Mouse (Mus musculus) forebrain, embryonic 16.5 days (tissue): Measurements from ENCODE around the gene Cpsf2. TPM values are rescaled to one million over a fixed set of nuclear protein-coding genes. Genes with fewer than 3 reads are reported as not detected.
"Not testable (repeated sequence)": the region's sequence is repeated elsewhere in the genome, so short reads cannot be mapped to it uniquely, and the experiment has no call there.

Source experiments
- ATAC-seq: fragments of 200-750 bp; cut with Nextera tagmentation; 2 replicates; pipeline ENCODE4 v1.8.0; 2017; ENCODE audit warnings: mild to moderate bottlenecking, moderate library complexity
- H3K27ac ChIP-seq: fragments of 300-500 bp; sonication (generic); 2 replicates; pipeline ENCODE4 v1.5.1; 2014; ENCODE audit warnings: low read length, control low read depth
- H3K27me3 ChIP-seq: fragments of 300-500 bp; sonication (generic); replicated peaks from 2 replicates; pipeline ENCODE4 v1.6.1; 2014; ENCODE audit warnings: low read length; ENCODE audit not compliant: control insufficient read depth, insufficient read depth
- H3K36me3 ChIP-seq: fragments of 300-500 bp; sonication (generic); 2 replicates; pipeline ENCODE4 v1.6.1; 2014; ENCODE audit not compliant: control insufficient read depth, insufficient read depth
- H3K4me1 ChIP-seq: fragments of 300-500 bp; sonication (generic); replicated peaks from 2 replicates; pipeline ENCODE4 v1.6.1; 2014; ENCODE audit warnings: low read length; ENCODE audit not compliant: control insufficient read depth, insufficient read depth
- H3K4me2 ChIP-seq: fragments of 300-500 bp; sonication (generic); 2 replicates; pipeline ENCODE4 v1.6.1; 2014; ENCODE audit warnings: mild to moderate bottlenecking, low read length, control low read depth
- H3K4me3 ChIP-seq: fragments of 300-500 bp; sonication (generic); replicated peaks from 2 replicates; pipeline ENCODE4 v1.5.1; 2014; ENCODE audit warnings: mild to moderate bottlenecking, low read length, control low read depth
- H3K9ac ChIP-seq: fragments of 300-500 bp; sonication (generic); replicated peaks from 2 replicates; pipeline ENCODE4 v1.6.1; 2014; ENCODE audit warnings: low read depth, low read length, control low read depth
- H3K9me3 ChIP-seq: fragments of 300-500 bp; sonication (generic); 2 replicates; pipeline ENCODE4 v1.6.1; 2016; ENCODE audit warnings: low read length; ENCODE audit not compliant: control insufficient read depth
- WGBS: fragments of 180-500 bp; shearing (Covaris S2); extraction: QIAGEN DNeasy Blood & Tissue Kit; methylation state at CpG from one replicate; pipeline ENCODE4 v1.1.7; 2014; 5-methylcytosine and 5-hydroxymethylcytosine counted together
- polyA plus RNA-seq: library from polyadenylated mRNA; unstranded; fragments of >200 nt; fragmentation: Nextera tagmentation; extraction: Ambion mirVana; gene quantifications from 2 replicates; pipeline ENCODE4 v1.2.1, GENCODE M21; 2015

The Cpsf2 gene
- polyA plus RNA-seq = 32.4 and 38.0 TPM in 2 replicates

DNA sequence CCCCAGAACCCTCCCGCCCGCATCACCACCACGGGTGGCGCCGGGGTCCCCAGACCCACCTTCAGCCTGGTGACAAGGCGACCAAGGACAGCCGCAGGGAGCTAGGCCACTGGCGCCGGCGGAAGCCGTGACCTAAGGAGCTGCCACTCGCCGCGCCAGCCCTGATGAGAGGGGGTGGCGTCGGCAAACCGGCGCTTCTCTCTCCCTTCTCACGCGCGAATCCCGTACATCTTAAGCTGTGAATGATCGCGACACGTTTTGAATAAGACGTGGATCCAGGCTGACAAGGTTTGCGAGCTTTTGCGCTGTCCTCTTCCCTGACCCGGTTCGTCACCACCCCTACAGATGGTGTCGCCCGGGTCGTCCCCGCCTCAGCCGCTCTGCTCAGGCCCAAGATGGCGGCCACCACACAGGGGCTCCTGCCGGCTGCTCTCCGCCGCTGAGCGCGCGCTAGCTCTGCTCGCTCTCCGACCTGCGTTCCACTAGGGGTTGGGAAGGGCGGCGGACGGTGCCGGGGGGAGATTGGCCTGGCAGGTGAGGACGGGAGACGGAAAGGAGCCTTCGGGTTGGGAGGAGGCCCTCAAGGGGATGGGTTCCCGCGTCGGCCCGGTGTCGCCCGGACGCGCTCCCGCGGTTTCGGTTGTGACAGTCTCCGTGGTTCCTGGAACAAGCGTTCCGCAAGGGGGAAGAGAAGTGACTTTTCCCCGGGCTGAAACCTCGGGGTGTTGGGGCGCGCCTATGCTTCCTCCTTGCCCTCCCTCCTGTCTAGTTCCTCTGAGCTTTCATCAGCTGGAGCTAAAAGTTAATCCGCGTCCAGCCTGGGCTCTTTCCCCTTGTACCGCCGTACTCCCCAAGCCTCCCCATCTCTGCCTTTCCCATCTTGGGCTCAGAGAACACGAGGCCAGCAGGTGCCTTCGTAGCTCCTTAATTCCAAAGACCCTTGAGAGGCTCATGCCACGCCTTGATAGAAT lies at the start of gene Cpsf2:
Gene Cpsf2 (plus strand): TSS at position 388 of the 971 bp plus-strand sequence.
- peaks cover 21% of the 10 kb centered on the region for H3K4me1 ChIP-seq
- H3K9ac ChIP-seq = peak within 1 kb of the TSS; percentile 98
- WGBS = under 1% methylated on average over 77 of the region's 77 CpGs
- ATAC-seq = peak; percentile 98
- H3K36me3 ChIP-seq = no peaks in the 10 kb centered on the region
- peak within 1 kb of the TSS; percentile 75 for H3K4me2 ChIP-seq
- peak within 1 kb of the TSS; percentile 99 for H3K4me3 ChIP-seq
- H3K27me3 ChIP-seq = no peaks in the 10 kb centered on the region
- no peaks in the 10 kb centered on the region for H3K9me3 ChIP-seq
- H3K27ac ChIP-seq = peak within 1 kb of the TSS; percentile 91

GRCm38 (mm10) chr12:101928423-101928822 lies 47.4 kb upstream of the Cpsf2 start:
- H3K9ac ChIP-seq = no peak overlapping the region
- ATAC-seq = no peak
- no peaks in the 10 kb centered on the region for H3K27me3 ChIP-seq
- no peak overlapping the region for H3K27ac ChIP-seq
- H3K4me2 ChIP-seq = no peak overlapping the region
- H3K36me3 ChIP-seq = peaks cover 36% of the 10 kb centered on the region
- H3K9me3 ChIP-seq = no peaks in the 10 kb centered on the region
- H3K4me1 ChIP-seq = no peaks in the 10 kb centered on the region
- 88% methylated on average over 1 of the region's 1 CpGs for WGBS
- no peak overlapping the region for H3K4me3 ChIP-seq

- Histone ChIP-seq H3K4me2 (no peak overlapping the region), H3K27me3 (no peaks in the 10 kb centered on the region), H3K27ac (no peak overlapping the region), H3K4me3 (no peak overlapping the region), H3K9ac (no peak overlapping the region), H3K36me3 (peaks cover 34% of the 10 kb centered on the region), H3K4me1 (no peaks in the 10 kb centered on the region), H3K9me3 (no peaks in the 10 kb centered on the region)
- WGBS = 95% methylated on average over 3 of the region's 3 CpGs
- no peak for ATAC-seq
These were observed 40.6 kb upstream of the Cpsf2 start for GRCm38 (mm10) chr12:101935223-101935622.

DNA sequence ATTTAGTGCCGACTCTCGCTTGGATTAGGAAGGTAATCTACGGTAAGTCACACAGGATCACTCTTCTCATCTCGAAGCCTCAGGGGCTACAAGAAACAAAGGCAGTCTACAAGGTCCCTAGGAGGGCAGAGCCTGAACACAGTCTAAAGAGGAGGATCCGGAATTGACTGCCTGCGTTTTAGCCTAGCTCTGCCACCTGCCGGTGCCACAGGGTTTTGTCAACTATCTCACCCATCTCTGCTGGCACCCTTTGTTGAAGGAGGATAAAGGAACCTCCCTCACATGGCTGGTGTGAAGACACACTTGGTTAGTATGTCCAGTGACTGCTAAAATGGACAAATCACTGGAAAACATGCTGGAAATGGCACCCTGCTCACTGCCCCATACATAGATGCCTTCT lies 38.2 kb upstream of the Cpsf2 start:
- Histone ChIP-seq H3K27me3 (no peaks in the 10 kb centered on the region), H3K9ac (no peak overlapping the region), H3K4me1 (no peaks in the 10 kb centered on the region), H3K36me3 (peaks cover 38% of the 10 kb centered on the region), H3K4me3 (no peak overlapping the region), H3K4me2 (no peak overlapping the region), H3K9me3 (no peaks in the 10 kb centered on the region), H3K27ac (no peak overlapping the region)
- no peak for ATAC-seq
- WGBS = 84% methylated on average over 7 of the region's 7 CpGs

GRCm38 (mm10) chr12:101947986-101948385 lies 27.8 kb upstream of the Cpsf2 start:
- Histone ChIP-seq H3K27ac (no peak overlapping the region), H3K9ac (no peak overlapping the region), H3K4me1 (no peaks in the 10 kb centered on the region), H3K27me3 (no peaks in the 10 kb centered on the region), H3K4me3 (no peak overlapping the region), H3K9me3 (no peaks in the 10 kb centered on the region), H3K4me2 (no peak overlapping the region), H3K36me3 (peaks cover 19% of the 10 kb centered on the region)
- ATAC-seq = no peak
- 89% methylated on average over 8 of the region's 8 CpGs for WGBS

DNA sequence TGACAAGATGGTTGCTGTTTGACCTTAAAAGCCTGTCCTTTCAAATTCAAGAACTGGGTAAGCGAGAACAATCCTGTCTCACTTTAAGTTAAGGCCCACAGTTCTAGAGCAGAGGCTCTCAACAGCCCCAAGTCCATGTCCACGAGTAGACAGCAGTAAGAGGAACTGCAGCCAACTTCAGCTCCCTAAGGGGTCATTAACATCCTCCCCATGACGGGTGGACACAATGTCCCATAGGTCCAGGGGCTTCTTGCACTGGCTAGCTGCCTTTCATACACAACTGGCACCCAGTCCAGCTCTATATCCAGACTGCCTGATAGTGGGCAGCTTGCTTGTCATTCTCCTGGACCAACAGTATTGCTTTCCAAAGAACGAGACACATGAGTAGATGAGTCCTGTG lies 27.0 kb upstream of the Cpsf2 start:
- H3K9me3 ChIP-seq = no peaks in the 10 kb centered on the region
- H3K4me1 ChIP-seq = no peaks in the 10 kb centered on the region
- H3K4me2 ChIP-seq = no peak overlapping the region
- ATAC-seq = no peak
- H3K27me3 ChIP-seq = no peaks in the 10 kb centered on the region
- H3K9ac ChIP-seq = no peak overlapping the region
- peaks cover 19% of the 10 kb centered on the region for H3K36me3 ChIP-seq
- H3K27ac ChIP-seq = no peak overlapping the region
- WGBS = 83% methylated on average over 4 of the region's 4 CpGs
- no peak overlapping the region for H3K4me3 ChIP-seq

DNA sequence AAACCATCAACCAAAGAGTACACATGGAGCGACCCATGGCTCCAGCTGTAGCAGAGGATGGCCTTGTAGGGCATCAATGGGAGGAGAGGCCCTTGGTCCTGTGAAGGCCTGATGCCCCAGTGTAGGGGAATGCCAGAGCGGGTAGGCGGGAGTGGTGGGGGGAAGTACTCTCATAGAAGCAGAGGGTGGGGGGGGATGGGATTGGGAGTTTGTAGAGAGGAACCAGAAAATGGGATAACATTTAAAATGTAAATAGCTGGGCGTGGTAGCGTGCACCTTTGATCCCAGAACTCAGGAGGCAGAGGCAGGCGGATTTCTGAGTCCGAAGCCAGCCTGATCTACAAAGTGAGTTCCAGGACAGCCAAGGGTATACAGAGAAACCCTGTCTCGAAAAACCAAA lies 20.0 kb upstream of the Cpsf2 start:
- not testable (repeated sequence) for H3K9me3 ChIP-seq, ATAC-seq, H3K4me2 ChIP-seq, H3K36me3 ChIP-seq, H3K27ac ChIP-seq, H3K9ac ChIP-seq, H3K4me3 ChIP-seq, H3K27me3 ChIP-seq
- H3K4me1 ChIP-seq = peaks cover 17% of the 10 kb centered on the region
- 97% methylated on average over 8 of the region's 8 CpGs for WGBS

- Histone ChIP-seq H3K4me2 (peak overlapping the region; percentile 68), H3K9ac (peak overlapping the region; percentile 79), H3K27me3 (no peaks in the 10 kb centered on the region), H3K9me3 (no peaks in the 10 kb centered on the region), H3K4me1 (peaks cover 17% of the 10 kb centered on the region), H3K36me3 (no peaks in the 10 kb centered on the region), H3K27ac (peak overlapping the region; percentile 20), H3K4me3 (peak overlapping the region; percentile 70)
- 10% methylated on average over 26 of the region's 26 CpGs for WGBS
- ATAC-seq = no peak; the same call in 1 of the 2 replicates
These were observed 18.5 kb upstream of the Cpsf2 start for GRCm38 (mm10) chr12:101957079-101957941.

DNA sequence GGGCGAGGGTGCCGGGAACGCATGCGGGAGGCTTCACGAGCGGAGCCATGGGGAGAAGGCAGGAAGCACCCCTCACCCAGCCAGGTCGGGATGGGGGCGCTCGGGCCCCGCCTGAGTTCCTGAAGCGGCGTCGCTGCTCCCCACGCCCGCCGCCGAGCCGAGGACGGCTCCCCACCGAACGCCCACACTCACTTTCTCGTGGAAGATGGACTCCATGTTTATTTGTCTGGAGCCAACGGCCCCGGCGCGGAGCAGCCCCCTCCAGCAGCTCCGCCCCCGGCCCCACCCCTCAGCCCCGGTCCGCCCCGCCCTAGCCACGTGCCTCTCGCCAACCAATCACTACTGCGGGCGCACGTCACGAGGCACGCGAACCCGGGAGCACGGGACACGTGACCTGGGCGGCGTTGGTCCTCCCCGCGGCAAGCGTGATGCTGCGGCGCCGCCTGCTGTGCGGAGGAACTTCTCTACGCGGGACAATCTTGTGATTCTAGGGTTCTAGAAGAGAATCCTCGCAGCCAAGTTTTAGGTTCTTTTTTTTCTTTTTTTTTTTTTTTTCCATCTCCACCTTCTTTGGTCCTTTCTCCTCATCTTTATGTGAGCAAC lies 17.7 kb upstream of the Cpsf2 start, which contains the start of gene Atxn3:
Gene Atxn3 (minus strand): TSS at position 305 of the 603 bp plus-strand sequence.
- WGBS = under 1% methylated on average over 53 of the region's 54 CpGs
- peak within 1 kb of the TSS; percentile 20 for H3K27ac ChIP-seq
- ATAC-seq = peak; percentile 99

More for the DNA sequence above, 17.7 kb upstream of the Cpsf2 start, which contains the start of gene Atxn3:
- H3K27me3 ChIP-seq = no peaks in the 10 kb centered on the region
- peak within 1 kb of the TSS; percentile 68 for H3K4me2 ChIP-seq
- H3K36me3 ChIP-seq = no peaks in the 10 kb centered on the region
- peak within 1 kb of the TSS; percentile 79 for H3K9ac ChIP-seq
- H3K4me1 ChIP-seq = peaks cover 17% of the 10 kb centered on the region
- H3K4me3 ChIP-seq = peak within 1 kb of the TSS; percentile 70
- H3K9me3 ChIP-seq = no peaks in the 10 kb centered on the region
